Mouse (Mus musculus) forebrain, embryonic 11.5 days (tissue): ENCODE data around the gene 2210408I21Rik. TPM values are rescaled to one million over a fixed set of nuclear protein-coding genes. Genes with fewer than 3 reads are reported as not detected.

ENCODE experiments used
- ATAC-seq: fragments of 200-750 bp; cut with Nextera tagmentation; replicated peaks from 2 replicates; pipeline ENCODE4 v1.8.0; 2017; ENCODE audit warnings: moderate TSS enrichment; ENCODE audit not compliant: low FRiP score
- DNase-seq: peaks from one replicate; pipeline ENCODE4 v3.0.0-alpha.2; 2017; ENCODE audit warnings: low spot score
- H3K27ac ChIP-seq: fragments of 300-500 bp; sonication (generic); 2 replicates; pipeline ENCODE4 v1.5.1; 2014; ENCODE audit warnings: low read depth, low read length
- H3K27me3 ChIP-seq: fragments of 300-500 bp; sonication (generic); 2 replicates; pipeline ENCODE4 v1.6.1; 2014; ENCODE audit warnings: mild to moderate bottlenecking, low read length, mixed read lengths; ENCODE audit not compliant: control insufficient read depth, insufficient read depth
- H3K36me3 ChIP-seq: fragments of 300-500 bp; sonication (generic); 2 replicates; pipeline ENCODE4 v1.6.1; 2014; ENCODE audit warnings: mild to moderate bottlenecking, low read length, moderate library complexity, mixed read lengths; ENCODE audit not compliant: control insufficient read depth, insufficient read depth
- H3K4me1 ChIP-seq: fragments of 300-500 bp; sonication (generic); replicated peaks from 2 replicates; pipeline ENCODE4 v1.6.1; 2014; ENCODE audit warnings: low read length, mixed read lengths; ENCODE audit not compliant: control insufficient read depth, insufficient read depth
- H3K4me2 ChIP-seq: fragments of 300-500 bp; sonication (generic); 2 replicates; pipeline ENCODE4 v1.6.1; 2014; ENCODE audit warnings: low read depth, mild to moderate bottlenecking, low read length, moderate library complexity, mixed read lengths; ENCODE audit not compliant: severe bottlenecking
- H3K4me3 ChIP-seq: fragments of 300-500 bp; sonication (generic); 2 replicates; pipeline ENCODE4 v1.5.1; 2014; ENCODE audit warnings: low read depth, low read length
- H3K9ac ChIP-seq: fragments of 300-500 bp; sonication (generic); 2 replicates; pipeline ENCODE4 v1.6.1; 2014; ENCODE audit warnings: low read length
- H3K9me3 ChIP-seq: fragments of 300-500 bp; sonication (generic); 2 replicates; pipeline ENCODE4 v1.6.1; 2016; ENCODE audit warnings: low read length, mixed read lengths; ENCODE audit not compliant: control insufficient read depth
- WGBS: fragments of 180-500 bp; shearing (Covaris S2); extraction: QIAGEN DNeasy Blood & Tissue Kit; methylation state at CpG from one replicate; pipeline ENCODE4 v1.1.7; 2014; 5-methylcytosine and 5-hydroxymethylcytosine counted together
- polyA plus RNA-seq: library from polyadenylated mRNA; unstranded; fragments of >200 nt; fragmentation: Nextera tagmentation; extraction: Ambion mirVana; gene quantifications from 2 replicates; pipeline ENCODE4 v1.2.1, GENCODE M21; 2014

2210408I21Rik gene
- polyA plus RNA-seq, 1 experiment from 2014 or later = 14.2 TPM

DNA sequence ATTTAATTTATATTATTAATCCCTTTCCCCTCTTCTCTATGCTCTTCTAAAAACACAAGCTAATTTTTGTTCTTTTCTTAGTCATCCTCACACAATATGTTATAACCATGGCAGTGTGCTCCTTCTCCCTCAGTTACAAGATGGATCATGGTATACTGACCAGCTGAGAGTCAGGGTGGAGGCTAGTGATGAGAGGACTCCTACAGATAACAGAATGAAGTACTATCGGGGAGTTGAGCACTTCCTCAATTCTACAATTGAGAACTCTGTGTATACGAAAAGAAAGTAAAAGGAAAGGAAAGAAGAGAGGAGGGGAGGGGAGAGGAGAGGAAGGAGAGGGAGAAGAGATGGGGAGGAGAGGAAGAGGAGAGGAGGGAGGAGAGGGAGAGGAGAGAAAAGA lies 206.8 kb downstream of the 2210408I21Rik start:
- no peak for ATAC-seq
- Histone ChIP-seq H3K27me3 (no peaks in the 10 kb centered on the region), H3K9me3 (no peaks in the 10 kb centered on the region), H3K27ac (no peak overlapping the region), H3K4me2 (no peak overlapping the region), H3K4me3 (no peak overlapping the region), H3K36me3 (no peaks in the 10 kb centered on the region), H3K9ac (no peak overlapping the region), H3K4me1 (no peaks in the 10 kb centered on the region)
- DNase-seq = no peak
- WGBS = 88% methylated on average over 2 of the region's 2 CpGs

DNA sequence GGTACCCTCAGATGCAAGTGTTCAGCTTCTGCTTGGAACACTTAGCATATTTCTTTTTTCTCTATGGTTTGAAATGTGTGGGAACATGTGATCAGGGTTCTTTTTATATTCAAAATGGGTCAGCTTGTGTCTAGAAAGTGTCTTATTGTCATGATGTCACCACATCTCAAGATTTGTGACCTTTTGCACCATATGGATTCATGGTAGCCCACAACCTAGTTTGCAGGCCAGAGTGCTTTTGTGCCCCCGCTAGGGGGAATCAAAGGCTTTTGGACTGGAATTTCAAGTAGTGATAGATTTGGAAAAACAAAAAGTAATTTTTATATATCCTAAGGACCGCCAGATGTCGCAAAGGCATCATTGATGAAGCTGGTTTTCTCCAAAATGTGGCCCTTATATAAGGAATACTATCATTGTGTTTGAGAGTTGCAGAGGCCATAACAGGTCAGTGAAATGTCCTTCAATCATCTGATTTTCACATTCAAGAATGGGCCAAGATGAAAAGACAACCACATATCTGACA lies 250.2 kb downstream of the 2210408I21Rik start:
- WGBS = 74% methylated on average over 3 of the region's 3 CpGs
- 0 out of 2 replicates have a peak, but pooled peaks have one; percentile 28 for ATAC-seq

DNA sequence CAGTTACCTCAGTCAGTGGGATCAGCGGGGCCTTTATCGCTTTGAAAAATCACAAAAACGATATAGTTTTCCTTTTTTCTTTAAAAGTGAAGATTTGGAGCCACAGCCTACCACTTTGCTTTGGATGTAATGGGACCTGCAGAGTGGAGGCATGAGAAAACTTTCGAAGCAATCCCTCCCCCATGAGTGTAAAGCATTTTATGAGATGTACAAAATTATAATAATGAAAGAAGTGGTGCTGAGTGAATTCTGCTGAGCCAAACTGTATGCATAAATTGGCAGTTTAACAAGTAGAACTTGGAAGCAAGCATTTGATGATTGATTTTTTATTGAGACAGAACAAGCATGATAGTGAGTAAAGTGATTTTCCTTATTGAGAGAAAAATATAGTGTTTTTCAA lies 250.7 kb downstream of the 2210408I21Rik start:
- H3K27me3 ChIP-seq = no peaks in the 10 kb centered on the region
- WGBS = 76% methylated on average over 4 of the region's 4 CpGs
- DNase-seq (no peak), ATAC-seq (no peak)
- no peak overlapping the region for H3K27ac ChIP-seq
- no peaks in the 10 kb centered on the region for H3K4me1 ChIP-seq
- H3K36me3 ChIP-seq = no peaks in the 10 kb centered on the region
- no peak overlapping the region for H3K9ac ChIP-seq
- no peaks in the 10 kb centered on the region for H3K9me3 ChIP-seq
- no peak overlapping the region for H3K4me2 ChIP-seq
- H3K4me3 ChIP-seq = no peak overlapping the region

More for the DNA sequence above, 250.2 kb downstream of the 2210408I21Rik start:
- H3K4me1 ChIP-seq = no peaks in the 10 kb centered on the region
- H3K9me3 ChIP-seq = no peaks in the 10 kb centered on the region
- no peak overlapping the region for H3K27ac ChIP-seq
- no peaks in the 10 kb centered on the region for H3K27me3 ChIP-seq
- no peak overlapping the region for H3K9ac ChIP-seq
- H3K4me2 ChIP-seq = no peak overlapping the region
- no peak overlapping the region for H3K4me3 ChIP-seq
- DNase-seq = no peak
- no peaks in the 10 kb centered on the region for H3K36me3 ChIP-seq

DNA sequence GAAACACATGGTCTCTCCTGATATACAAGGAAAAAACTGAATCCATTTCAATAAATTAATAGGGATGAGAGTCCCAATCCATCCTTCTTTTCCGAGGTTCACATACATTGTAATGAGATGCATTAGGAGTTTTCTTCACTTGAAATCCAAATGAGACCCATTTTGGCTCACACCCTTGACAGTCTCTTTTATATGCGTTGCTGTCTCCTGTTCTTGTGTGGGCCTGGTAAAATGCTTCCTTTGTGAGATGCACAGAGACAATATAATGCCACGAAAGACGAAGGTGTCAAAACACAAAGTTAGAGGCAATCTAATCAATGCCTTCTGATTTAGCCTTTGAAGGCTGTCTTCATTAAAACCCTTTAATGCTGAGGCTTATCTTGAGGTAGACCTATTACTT lies 252.8 kb downstream of the 2210408I21Rik start:
- Histone ChIP-seq H3K4me2 (no peak overlapping the region), H3K9ac (no peak overlapping the region), H3K4me1 (no peaks in the 10 kb centered on the region), H3K27ac (no peak overlapping the region), H3K9me3 (no peaks in the 10 kb centered on the region), H3K36me3 (no peaks in the 10 kb centered on the region), H3K27me3 (no peaks in the 10 kb centered on the region), H3K4me3 (no peak overlapping the region)
- DNase-seq (no peak), ATAC-seq (peak; percentile 57; the same call in 1 of the 2 replicates)
- 35% methylated on average over 4 of the region's 4 CpGs for WGBS

DNA sequence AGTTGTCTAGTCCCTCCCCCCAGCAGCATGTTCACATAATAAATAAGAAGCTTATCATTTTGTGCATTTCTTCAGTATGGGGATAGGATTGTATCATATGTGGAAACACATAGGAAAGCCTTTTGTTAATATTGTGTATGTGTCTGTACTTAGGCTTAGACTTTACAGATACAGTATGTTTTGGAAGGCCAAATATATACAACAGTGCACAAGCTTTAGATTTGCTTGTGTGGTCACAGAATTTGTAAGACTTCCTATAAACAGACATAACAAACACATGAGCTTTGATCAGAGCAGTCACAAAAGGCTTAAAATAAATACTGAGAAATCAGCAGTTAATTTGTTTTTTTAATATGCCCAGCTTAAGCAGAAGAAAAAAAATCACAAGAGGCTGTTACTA lies 253.9 kb downstream of the 2210408I21Rik start:
- no peak overlapping the region for H3K4me3 ChIP-seq
- H3K4me1 ChIP-seq = no peaks in the 10 kb centered on the region
- ATAC-seq (no peak), DNase-seq (no peak)
- H3K27me3 ChIP-seq = no peaks in the 10 kb centered on the region
- H3K4me2 ChIP-seq = no peak overlapping the region
- H3K9me3 ChIP-seq = no peaks in the 10 kb centered on the region
- no peak overlapping the region for H3K9ac ChIP-seq
- H3K27ac ChIP-seq = no peak overlapping the region
- H3K36me3 ChIP-seq = no peaks in the 10 kb centered on the region

DNA sequence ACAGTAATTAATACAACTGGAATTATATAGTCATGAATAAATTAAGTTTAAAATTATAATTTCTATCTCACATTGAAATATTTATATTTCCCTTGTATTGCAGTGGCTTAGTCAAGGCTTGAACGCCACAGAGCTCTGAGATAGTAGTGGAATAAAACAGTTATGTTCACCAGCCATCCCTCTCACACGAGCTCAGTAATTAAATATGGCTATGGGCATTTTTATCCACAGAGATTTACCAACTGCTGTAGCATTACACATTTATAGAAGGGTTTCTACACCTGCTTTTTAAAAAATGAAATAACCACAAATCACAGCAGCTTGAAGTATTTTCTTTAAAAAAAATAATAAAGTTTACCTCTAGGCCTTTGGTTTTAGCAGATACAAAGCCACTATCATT lies 261.0 kb downstream of the 2210408I21Rik start:
- Histone ChIP-seq H3K36me3 (no peaks in the 10 kb centered on the region), H3K9me3 (no peaks in the 10 kb centered on the region), H3K9ac (no peak overlapping the region), H3K4me1 (no peaks in the 10 kb centered on the region; the same call in 1 of the 2 replicates), H3K4me2 (no peak overlapping the region), H3K27me3 (no peaks in the 10 kb centered on the region), H3K27ac (no peak overlapping the region), H3K4me3 (no peak overlapping the region)
- ATAC-seq (0 out of 2 replicates have a peak, but pooled peaks have one; percentile 34), DNase-seq (no peak)
- WGBS = 63% methylated on average over 2 of the region's 2 CpGs

DNA sequence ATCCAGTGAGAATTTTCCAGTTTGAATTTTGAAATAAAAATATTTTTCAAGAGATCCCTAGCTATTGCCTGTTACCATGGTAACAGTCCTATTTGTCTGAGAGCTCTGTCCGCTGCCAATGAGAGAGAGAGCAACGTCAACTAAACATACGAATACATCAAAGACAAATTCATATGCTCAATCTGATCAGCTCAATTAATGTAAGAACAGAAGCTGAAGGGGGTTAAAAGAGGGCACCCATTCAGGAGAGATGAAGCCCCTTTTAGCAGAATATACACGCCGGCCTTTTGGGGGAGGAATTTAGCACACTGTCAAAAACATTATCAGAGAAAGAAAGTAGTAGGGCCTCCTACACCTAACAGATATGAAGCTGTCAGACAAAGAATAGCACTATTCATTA lies 261.6 kb downstream of the 2210408I21Rik start:
- no peak overlapping the region for H3K4me3 ChIP-seq
- ATAC-seq (peak; percentile 79), DNase-seq (no peak)
- 33% methylated on average over 5 of the region's 5 CpGs for WGBS
- peak overlapping the region; percentile 0; the same call in 1 of the 2 replicates for H3K27ac ChIP-seq
- H3K9me3 ChIP-seq = no peaks in the 10 kb centered on the region
- H3K9ac ChIP-seq = no peak overlapping the region
- no peaks in the 10 kb centered on the region for H3K36me3 ChIP-seq
- no peaks in the 10 kb centered on the region for H3K27me3 ChIP-seq
- no peaks in the 10 kb centered on the region; the same call in 1 of the 2 replicates for H3K4me1 ChIP-seq
- no peak overlapping the region for H3K4me2 ChIP-seq

DNA sequence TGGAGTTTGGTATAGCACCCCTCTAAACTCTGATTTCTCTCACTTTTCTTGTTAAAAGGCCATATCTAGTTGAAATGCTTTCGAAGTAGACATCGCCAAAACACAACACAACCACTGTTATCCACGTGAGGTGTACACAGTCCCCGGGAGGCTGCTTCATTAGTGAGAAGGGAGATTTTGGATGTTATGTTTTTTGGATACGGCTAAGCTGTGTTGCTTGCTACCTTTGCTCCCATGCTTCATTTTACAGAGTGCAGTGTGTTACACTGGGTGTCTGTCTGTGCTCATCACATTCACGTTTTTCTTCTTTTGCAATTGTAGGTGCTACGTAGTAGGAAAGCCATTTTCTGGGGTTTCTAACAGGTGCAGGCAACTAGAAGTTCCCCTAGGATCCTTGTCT lies 262.3 kb downstream of the 2210408I21Rik start:
- DNase-seq (no peak), ATAC-seq (0 out of 2 replicates have a peak, but pooled peaks have one; percentile 10)
- no peaks in the 10 kb centered on the region for H3K27me3 ChIP-seq
- H3K4me3 ChIP-seq = no peak overlapping the region
- no peak overlapping the region for H3K9ac ChIP-seq
- peak overlapping the region; percentile 60; the same call in 1 of the 2 replicates for H3K27ac ChIP-seq
- WGBS = 73% methylated on average over 7 of the region's 7 CpGs
- no peak overlapping the region for H3K4me2 ChIP-seq
- H3K36me3 ChIP-seq = no peaks in the 10 kb centered on the region
- no peaks in the 10 kb centered on the region for H3K9me3 ChIP-seq
- no peaks in the 10 kb centered on the region; the same call in 1 of the 2 replicates for H3K4me1 ChIP-seq

DNA sequence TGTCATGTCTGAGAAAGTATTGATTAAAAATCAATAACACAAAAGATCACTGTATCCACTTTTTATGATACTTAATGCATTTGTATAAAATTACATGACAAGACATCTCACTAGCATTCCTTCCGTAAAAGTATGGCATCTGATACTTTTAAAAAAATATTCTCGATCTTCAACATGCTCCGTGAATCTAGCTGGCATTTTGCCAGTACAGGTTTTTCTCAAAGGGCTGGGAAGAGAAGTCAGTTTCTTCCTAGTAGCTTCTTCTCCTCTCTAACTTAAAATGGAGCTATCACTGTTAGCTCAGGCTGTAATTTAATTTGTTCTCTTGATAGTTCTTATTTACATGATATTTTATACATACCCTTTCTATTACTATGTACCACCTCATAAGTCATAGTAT lies 263.1 kb downstream of the 2210408I21Rik start:
- no peaks in the 10 kb centered on the region; the same call in 1 of the 2 replicates for H3K4me1 ChIP-seq
- no peak overlapping the region for H3K9ac ChIP-seq
- H3K4me3 ChIP-seq = no peak overlapping the region
- H3K27ac ChIP-seq = peak overlapping the region; percentile 60; the same call in 1 of the 2 replicates
- no peaks in the 10 kb centered on the region for H3K27me3 ChIP-seq
- no peak for DNase-seq
- 85% methylated on average over 3 of the region's 3 CpGs for WGBS
- no peaks in the 10 kb centered on the region for H3K36me3 ChIP-seq
- H3K9me3 ChIP-seq = no peaks in the 10 kb centered on the region
- H3K4me2 ChIP-seq = no peak overlapping the region
- no peak for ATAC-seq
